Mouse (Mus musculus) kidney, adult 2 months (tissue): ENCODE measurements around the gene Lpcat4. TPM values are rescaled to one million over a fixed set of nuclear protein-coding genes. Genes with fewer than 3 reads are reported as not detected.
A peak's percentile ranks its signal among the peaks of the same experiment; 100 is the strongest.

Experiments used
- DNase-seq: peaks from one replicate; pipeline ENCODE4 v3.0.0; 2021
- H3K27ac ChIP-seq: fragments of 200-500 bp; 2 replicates; pipeline ENCODE4 v1.5.1; 2012; ENCODE audit warnings: low read depth, low read length, control low read depth, inconsistent platforms; ENCODE audit not compliant: insufficient read depth
- H3K27me3 ChIP-seq: fragments of 200-500 bp; replicated peaks from 2 replicates; pipeline ENCODE4 v1.6.1; 2012; ENCODE audit warnings: mild to moderate bottlenecking, moderate library complexity, low read length, inconsistent platforms; ENCODE audit not compliant: control insufficient read depth, insufficient read depth
- H3K36me3 ChIP-seq: fragments of 200-500 bp; 2 replicates; pipeline ENCODE4 v1.6.1; 2012; ENCODE audit warnings: mild to moderate bottlenecking, moderate library complexity, low read length, inconsistent platforms; ENCODE audit not compliant: control insufficient read depth, insufficient read depth
- H3K4me1 ChIP-seq: fragments of 200-500 bp; 2 replicates; pipeline ENCODE4 v1.6.1; 2011; ENCODE audit warnings: low read length; ENCODE audit not compliant: control insufficient read depth, insufficient read depth
- H3K4me3 ChIP-seq: fragments of 200-500 bp; 2 replicates; pipeline ENCODE4 v1.5.1; 2011; ENCODE audit warnings: mild to moderate bottlenecking, low read depth, low read length, control low read depth; ENCODE audit not compliant: insufficient read depth
- CTCF ChIP-seq: fragments of 200-500 bp; conservative IDR thresholded peaks from 2 replicates; pipeline ENCODE4 v1.5.1; 2011; ENCODE audit warnings: low read depth, mild to moderate bottlenecking, control low read depth, low read length, moderate library complexity, mixed read lengths; ENCODE audit not compliant: insufficient read depth, insufficient read length
- POLR2A ChIP-seq: fragments of 200-500 bp; IDR thresholded peaks from one replicate; pipeline ENCODE4 v1.6.1; 2011; ENCODE audit warnings: low read depth, low read length, control low read depth
- WGBS: fragments of 180-500 bp; shearing (Covaris S2); methylation state at CpG from one replicate; pipeline ENCODE4 v1.1.7; 2018; 5-methylcytosine and 5-hydroxymethylcytosine counted together
- polyA plus RNA-seq: library from polyadenylated mRNA; depleted of rRNA; stranded (reverse); fragments of >200 nt; gene quantifications from 2 replicates; pipeline ENCODE4 v1.2.3, GENCODE M21; 2012

Lpcat4 gene
- polyA plus RNA-seq, 1 experiment = 22.5 TPM

DNA sequence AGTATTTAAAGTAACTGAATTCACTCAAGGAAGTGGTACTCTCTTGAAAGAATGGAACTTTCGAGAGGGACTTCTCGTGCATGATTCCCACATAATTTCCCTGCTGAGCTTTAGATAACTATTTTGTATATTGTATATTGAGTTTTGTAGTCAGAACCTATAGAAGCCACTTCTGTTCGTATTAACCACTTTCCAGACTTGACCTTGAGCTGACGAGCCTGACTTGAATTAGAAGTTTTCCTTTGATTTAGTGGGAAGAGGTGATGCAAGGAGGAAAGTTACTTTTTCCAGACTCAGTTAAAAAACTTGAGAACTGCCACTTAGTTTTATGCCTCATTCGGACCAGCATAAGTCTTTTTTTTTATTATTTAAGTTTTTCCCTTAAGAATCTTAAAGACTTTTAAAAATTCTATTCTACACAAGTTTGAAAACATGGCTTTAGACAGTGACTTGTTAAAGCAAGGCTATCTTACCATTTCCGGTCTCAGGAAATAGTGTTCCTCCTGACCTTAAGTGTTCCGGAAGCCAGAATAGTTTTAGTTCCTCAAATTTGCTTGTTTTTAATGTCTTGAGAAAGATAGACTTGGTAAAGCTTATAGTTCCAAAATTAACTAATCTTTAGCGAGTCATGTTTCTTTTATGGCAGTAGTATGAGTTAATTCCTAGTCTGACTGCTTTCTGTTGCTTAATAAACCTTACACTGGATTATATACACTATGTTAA lies 28.4 kb downstream of the Lpcat4 start:
- Histone ChIP-seq H3K4me3 (peak overlapping the region; percentile 19; the same call in 1 of the 2 replicates), H3K27me3 (no peaks in the 10 kb centered on the region), H3K27ac (no peak overlapping the region), H3K36me3 (no peaks in the 10 kb centered on the region), H3K4me1 (no peaks in the 10 kb centered on the region; the same call in 1 of the 2 replicates)
- 46% methylated on average over 8 of the region's 8 CpGs for WGBS
- DNase-seq = peak; percentile 36
- TF ChIP-seq CTCF (no peak), POLR2A (no peak)

- Histone ChIP-seq H3K4me1 (no peaks in the 10 kb centered on the region; the same call in 1 of the 2 replicates), H3K4me3 (no peak overlapping the region), H3K36me3 (no peaks in the 10 kb centered on the region), H3K27ac (no peak overlapping the region), H3K27me3 (no peaks in the 10 kb centered on the region)
- 73% methylated on average over 2 of the region's 2 CpGs for WGBS
- DNase-seq = no peak
- no peak for TF ChIP-seq CTCF
- no peak for TF ChIP-seq POLR2A
These were observed 30.7 kb downstream of the Lpcat4 start for GRCm38 (mm10) chr2:112270011-112270410.

GRCm38 (mm10) chr2:112272909-112273308 lies 33.6 kb downstream of the Lpcat4 start:
- Histone ChIP-seq H3K27me3 (no peaks in the 10 kb centered on the region), H3K4me1 (no peaks in the 10 kb centered on the region; the same call in 1 of the 2 replicates), H3K36me3 (no peaks in the 10 kb centered on the region), H3K27ac (no peak overlapping the region), H3K4me3 (no peak overlapping the region)
- no peak for TF ChIP-seq CTCF
- no peak for TF ChIP-seq POLR2A
- 93% methylated on average over 2 of the region's 2 CpGs for WGBS
- DNase-seq = no peak

DNA sequence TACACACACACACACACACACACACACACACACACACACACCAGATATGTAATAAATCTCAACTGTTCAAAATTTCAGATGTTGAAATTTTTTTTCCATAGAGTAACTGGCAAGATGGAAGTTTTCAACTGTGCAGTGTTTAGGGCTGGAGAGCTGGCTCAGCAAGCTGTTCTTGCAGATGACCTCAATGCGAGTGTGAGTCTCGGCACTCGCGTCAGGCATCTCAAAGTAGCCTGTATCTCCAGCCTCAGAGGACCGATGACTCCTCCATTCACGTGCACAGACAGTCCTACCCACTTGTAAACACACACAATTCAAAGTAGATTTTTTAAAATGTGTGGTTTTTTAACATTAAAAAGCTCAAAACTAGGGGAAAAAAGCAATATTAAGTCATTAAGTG lies 34.2 kb downstream of the Lpcat4 start:
- DNase-seq = no peak
- 89% methylated on average over 6 of the region's 6 CpGs for WGBS

DNA sequence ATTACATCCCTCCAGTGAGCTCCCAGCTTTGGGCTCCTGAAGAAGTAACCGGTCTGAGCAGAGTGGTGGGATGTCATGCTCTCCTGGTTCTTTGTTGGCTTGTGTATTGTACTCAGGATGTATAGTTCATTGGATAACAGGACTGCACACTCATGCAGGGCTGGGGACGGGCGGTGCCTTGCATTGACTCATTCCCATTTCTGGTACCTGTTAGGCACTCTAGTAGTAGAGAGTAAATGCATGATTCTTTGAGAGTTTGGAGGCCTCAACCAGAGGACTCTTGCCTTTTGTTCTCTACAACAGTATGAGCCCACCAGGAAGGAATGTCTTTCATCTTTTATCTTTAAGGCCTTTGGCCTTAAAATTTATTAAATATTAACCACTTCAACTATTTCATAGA lies 37.6 kb downstream of the Lpcat4 start:
- no peaks in the 10 kb centered on the region for H3K36me3 ChIP-seq
- peaks cover 2% of the 10 kb centered on the region; the same call in 1 of the 2 replicates for H3K4me1 ChIP-seq
- no peak overlapping the region for H3K27ac ChIP-seq
- DNase-seq = no peak
- WGBS = 92% methylated on average over 3 of the region's 3 CpGs
- no peak for TF ChIP-seq POLR2A
- TF ChIP-seq CTCF = no peak
- no peaks in the 10 kb centered on the region for H3K27me3 ChIP-seq
- H3K4me3 ChIP-seq = no peak overlapping the region

More for the DNA sequence above, 34.2 kb downstream of the Lpcat4 start:
- no peak for TF ChIP-seq POLR2A
- TF ChIP-seq CTCF = no peak
- Histone ChIP-seq H3K4me1 (no peaks in the 10 kb centered on the region; the same call in 1 of the 2 replicates), H3K27me3 (no peaks in the 10 kb centered on the region), H3K27ac (no peak overlapping the region), H3K36me3 (no peaks in the 10 kb centered on the region), H3K4me3 (no peak overlapping the region)

DNA sequence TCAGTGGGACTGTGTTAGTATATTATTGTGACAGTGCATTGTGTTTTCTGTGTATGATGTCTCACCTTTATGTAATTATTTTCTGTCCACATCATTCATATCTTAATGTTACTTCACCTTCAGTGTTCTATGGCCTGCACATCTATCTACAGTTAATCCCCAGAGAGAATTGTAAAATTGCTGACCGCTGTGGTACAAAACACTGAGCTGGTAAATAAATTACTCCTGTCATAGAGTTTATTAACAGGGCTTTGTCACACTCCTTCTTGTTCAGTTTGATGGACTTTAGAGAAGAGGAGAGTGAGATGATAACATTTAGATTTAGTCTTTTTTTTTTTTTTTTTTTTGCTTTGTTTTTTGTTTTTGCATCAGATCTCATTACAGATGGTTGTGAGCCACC lies 43.6 kb downstream of the Lpcat4 start:
- 56% methylated on average over 1 of the region's 1 CpGs for WGBS
- H3K36me3 ChIP-seq = no peaks in the 10 kb centered on the region
- peaks cover 11% of the 10 kb centered on the region; the same call in 1 of the 2 replicates for H3K4me1 ChIP-seq
- DNase-seq = peak; percentile 70
- H3K27ac ChIP-seq = peak overlapping the region; percentile 68
- H3K4me3 ChIP-seq = no peak overlapping the region
- TF ChIP-seq CTCF (no peak), POLR2A (no peak)
- H3K27me3 ChIP-seq = no peaks in the 10 kb centered on the region

DNA sequence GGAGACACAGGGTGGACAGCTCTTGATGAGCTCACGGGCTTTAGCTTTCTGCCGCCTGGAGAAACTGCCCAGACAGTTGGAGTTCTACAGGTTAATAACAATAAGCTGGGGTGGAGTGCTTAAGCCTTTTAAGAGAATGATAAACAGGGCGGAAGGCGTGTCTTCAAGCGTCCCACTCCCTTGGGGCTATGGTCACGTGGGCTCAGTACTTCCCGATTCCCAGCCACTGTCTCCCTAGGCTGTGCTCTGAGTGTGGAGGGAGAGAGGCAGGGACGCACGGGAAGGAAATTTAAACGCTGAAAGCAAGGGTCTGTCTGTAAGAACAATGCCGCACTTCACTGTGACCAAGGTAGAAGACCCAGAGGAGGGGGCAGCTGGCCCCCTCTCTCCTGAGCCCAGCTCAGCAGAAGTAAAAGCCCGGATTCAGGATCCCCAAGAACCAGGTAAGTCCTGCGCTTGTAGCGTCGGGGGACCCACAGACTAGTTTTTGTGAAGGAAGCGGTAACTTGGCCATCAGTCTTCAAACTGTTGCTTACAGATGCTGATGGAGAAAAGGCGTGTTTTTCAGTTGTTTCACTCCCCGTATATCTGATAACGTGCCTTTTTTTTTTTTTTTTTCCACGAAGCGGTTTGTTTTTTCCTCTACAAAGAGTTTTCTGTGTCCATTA lies 45.2 kb downstream of the Lpcat4 start:
- H3K36me3 ChIP-seq = no peaks in the 10 kb centered on the region
- H3K4me1 ChIP-seq = peaks cover 17% of the 10 kb centered on the region; the same call in 1 of the 2 replicates
- peak overlapping the region; percentile 63 for H3K4me3 ChIP-seq
- peak; percentile 93 for DNase-seq
- no peaks in the 10 kb centered on the region for H3K27me3 ChIP-seq
- TF ChIP-seq POLR2A (peak; percentile 43), CTCF (no peak)
- peak overlapping the region; percentile 72 for H3K27ac ChIP-seq
- WGBS = 6% methylated on average over 21 of the region's 21 CpGs
